Mouse (Mus musculus) retina, postnatal 7 days (tissue): ENCODE results near the gene Kcne1.

Experiments used
- DNase-seq: peaks from one replicate; pipeline ENCODE4 v3.0.0-alpha.2; 2012; ENCODE audit warnings: low read depth, low spot score

Kcne1 gene

DNA sequence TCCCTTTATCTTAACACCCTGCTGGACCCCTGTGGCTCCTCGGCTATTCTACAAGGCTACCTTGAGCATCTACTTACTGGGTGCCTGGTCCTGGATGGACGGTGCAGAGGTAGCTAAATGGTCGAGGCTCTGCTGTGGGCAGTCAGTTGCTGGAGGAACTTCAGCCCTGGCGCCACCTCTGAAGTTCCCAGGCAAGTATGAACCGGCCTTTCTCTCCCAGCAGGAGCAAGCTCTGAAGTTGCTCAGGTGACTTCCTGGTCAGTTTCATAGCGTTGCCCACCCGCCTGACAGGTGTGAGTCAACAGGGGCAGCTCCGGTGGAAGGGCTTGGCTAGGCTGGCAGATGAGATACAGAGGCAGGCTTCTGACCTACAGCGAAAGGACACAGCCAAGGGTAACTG lies at the start of gene Kcne1:
Gene Kcne1 (minus strand): TSS at position 240 of the 400 bp plus-strand sequence.
- no peak for DNase-seq

DNA sequence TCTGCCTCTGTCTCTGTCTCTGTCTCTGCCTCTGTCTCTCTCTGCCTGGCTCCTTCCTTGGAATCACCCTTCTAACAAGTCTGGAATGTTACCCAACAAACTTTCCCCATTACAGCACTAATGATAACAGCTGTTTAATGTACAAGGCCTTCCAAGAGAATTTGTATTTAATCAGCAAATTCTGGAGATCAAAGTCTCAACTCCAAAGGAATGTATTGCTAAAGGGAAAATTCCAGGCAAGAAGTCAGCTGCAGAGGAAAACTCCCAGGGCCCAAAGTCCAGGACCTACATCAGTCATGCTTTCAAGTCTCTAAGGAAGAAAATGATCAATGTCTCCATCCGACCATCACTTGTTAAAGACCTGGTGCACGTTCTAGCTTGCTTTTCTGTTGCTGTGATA lies 48.6 kb upstream of the Kcne1 start:
- DNase-seq = no peak

DNA sequence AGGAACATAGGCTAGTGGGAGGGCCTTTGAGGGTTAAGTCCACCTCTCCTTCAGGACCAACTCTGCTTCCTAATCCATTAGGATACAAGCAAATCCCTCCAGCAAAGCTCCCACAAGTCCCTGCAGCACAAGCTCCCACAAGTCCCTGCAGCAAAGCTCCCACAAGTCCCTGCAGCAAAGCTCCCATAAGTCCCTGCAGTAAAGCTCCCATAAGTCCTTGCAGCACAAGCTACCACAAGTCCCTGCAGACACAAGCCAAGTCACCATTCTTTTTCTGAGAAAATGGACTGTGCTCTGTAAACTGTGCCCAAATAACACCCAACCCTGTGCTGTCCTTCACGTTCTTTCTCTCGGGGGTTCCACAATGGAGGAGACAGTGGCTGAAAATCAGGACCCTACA lies 44.9 kb upstream of the Kcne1 start:
- DNase-seq = no peak

DNA sequence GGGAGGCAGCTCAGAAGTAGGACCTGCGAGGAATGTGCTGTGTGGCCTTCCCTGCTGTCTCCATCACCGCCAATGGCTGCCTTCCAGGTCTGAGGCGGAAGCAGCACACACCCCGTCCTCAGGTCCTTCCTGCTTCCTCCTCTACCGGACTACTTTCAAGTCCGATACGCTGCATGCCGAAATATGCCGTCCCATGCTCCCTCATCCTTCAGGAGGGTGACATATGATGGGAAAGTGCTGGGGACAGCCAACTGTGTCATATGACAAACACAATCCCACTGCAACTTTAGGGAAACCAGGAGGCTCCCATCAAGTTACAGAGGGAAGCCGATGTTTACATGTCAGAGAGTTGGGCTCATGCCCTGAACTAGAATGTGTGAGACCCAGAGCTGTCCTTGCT lies 43.8 kb upstream of the Kcne1 start:
- no peak for DNase-seq

DNA sequence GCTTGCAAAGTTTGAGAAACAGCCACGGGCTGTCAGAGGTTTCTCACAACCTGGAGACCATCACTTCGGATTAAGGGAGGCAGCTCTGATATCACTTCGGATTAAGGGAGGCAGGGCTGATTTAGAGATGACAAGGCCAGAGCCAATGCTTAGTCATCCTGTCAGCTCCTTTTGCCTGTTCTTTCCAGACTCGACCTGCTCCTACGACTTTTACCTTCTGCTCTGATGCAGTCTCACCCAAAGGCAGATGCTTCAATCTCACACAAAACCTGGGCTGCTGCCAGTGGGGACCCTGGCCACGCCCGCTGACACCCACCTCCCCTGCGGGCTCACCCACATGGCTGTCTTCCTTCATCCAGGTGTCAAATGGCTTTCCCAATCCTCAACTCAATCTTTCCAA lies 42.9 kb upstream of the Kcne1 start:
- no peak for DNase-seq

DNA sequence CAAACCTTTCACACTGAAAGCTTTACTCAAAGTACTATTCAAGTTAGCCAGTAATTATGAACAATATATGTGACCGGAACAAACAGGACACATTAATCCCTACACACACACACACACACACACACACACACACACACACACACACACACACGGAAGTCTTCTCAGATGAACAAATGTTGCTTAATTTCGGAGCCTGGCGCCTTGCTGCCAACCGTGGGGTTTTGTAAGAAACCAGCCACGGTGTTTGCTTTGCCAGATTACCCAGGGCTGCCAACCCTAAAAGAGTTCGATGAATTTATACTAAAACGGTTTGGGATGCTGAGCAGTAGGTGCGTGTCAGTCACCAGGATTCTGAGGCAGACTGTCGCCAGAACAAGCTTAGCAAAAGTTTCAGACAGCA lies 41.9 kb upstream of the Kcne1 start:
- no peak for DNase-seq

DNA sequence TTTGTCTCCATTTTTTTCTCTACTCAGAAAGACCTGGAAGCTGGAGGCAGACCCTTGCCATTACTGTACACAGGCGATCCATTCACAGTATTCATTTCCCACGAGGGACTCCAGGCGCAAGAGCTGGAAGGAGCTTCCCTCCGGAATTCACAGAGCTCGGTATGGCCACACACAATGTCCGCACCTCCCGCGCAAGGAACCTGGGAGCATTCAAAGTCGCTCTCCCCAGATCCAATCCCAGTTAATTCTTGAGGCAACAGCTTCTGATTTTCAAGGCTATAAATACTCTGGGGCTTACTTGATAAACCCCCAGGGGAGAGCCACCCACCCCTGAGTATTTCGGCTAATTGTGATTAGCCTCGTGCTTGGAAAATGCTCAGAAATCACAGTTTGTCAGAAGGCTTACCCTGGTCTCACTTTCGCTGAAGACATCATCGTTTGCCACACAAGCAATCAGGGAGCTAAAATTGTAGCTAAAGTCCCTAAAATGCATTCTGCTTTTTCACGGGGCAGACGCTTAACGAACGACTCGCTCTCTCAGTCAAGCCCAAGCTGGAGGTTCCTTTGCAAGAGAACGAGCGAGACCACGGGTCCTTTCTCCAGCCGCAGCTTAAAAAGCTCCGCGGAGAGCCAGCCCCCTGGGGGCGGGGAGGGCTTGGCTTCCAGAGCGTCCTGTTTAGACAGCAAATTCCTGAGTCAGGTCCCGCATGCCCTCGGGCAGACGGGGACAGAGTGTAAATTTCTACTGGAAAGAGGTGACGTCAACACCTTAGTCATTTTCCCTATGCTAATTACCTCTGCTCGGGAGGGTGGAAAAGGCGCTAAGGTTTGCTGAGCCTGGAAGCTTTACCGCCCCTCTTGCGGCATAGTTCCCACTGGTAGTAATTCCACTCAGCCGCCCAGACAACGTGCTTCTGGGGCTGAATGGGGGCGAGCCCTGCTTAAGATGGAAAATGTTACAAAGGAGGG lies 40.5 kb upstream of the Kcne1 start:
- peak; percentile 48 for DNase-seq

DNA sequence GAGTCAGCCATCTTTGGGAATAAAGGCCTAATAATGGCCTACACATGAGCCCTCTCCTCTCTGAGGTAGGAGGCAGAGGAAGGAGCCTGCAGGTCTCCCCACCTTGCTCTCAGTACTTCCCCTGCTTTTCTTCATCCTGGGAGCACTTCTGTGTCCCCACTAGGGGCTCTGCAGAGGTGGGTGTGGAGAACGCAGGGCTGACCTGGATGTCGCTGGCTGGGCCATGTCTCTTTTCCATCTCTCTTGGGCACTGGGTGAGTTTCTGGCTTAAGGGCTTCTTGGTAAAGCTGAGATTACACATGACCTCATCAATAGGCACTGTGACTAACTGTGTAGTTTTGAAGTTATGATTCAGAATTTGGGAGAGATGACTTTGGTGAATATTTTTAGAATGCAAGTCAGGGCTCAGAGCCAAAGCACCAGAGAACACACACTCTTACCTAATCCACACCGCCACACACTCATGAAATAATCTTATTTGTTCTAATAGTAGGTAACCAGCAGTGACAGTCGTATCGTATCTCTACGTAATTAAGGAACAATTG lies 39.4 kb upstream of the Kcne1 start:
- no peak for DNase-seq

DNA sequence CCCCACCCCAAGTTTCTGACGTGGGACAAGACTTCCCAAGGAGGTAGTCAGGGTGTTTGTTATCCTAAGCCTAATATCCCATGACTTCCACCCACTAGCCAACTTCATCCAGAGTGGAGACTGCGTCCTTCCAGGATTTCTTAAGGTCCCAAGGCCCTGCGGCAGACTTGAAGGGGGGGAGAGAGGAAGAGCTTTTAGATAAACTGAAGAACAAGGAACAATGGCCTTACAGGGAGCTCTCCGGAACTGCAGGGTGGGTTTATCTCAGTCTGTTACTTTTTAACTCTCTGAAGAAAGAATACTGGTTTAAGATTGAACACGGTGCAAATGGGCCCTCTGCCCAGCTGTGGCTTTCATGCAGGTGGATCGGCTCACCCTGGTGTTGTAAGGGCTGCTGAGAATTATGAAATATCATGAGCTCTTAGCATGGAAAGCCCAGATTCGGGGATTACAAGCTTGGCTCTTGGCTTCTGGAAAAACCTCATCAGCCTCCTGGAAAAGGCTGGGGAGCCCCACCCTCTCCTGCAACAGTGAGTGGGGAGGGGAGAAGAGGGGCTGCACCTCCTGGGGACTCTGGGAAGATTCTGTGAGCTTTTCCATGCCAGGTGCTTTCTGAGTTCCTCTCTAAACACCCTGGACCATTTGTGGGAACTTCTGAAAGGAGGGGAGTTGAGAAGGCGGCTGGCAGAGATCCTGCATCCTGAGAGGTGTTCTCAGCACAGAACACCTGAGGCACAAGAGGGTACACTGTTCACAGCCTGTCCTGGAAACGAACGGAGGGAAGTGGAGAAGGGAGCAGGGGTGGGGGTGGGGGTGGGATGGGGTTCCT lies 38.7 kb upstream of the Kcne1 start:
- DNase-seq = no peak

DNA sequence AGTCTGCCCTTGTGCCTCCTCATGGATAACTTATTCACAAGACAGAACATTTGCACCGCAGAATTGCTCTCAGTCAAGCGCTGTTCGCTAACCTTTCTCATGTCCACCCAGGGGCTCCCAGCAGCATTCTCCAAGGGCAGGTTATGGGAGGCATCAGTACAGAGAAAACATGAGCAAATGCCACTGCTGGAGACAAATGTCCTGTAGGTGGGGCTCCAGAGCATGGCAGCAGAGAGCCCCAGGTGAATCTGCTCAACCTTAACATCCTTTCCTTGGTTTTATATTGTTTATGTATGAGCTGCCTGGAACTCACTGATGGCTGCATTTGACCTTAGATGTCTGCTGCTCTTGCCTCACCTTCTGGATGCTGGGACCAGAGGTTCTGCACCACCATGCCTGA lies 34.5 kb upstream of the Kcne1 start:
- DNase-seq = no peak

DNA sequence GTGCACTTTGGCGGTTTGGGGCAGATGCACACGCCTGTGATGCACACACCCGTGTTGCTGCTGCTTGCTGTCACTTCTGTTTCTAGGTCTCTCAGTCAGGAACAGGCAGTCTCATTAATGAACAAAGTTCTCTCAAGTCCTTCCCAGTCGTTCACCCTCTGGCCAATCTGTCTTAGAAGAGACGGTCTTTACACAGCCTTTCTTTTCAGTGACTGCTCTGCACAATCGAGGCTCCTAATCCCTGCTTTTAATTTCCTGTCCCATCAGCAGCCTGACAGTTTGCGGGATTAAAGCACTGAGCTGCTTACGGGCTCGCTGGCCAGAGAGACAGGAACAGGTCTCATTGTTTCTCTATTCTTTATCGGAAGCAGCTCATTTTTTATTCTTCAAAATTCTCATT lies 28.4 kb upstream of the Kcne1 start:
- peak; percentile 28 for DNase-seq

DNA sequence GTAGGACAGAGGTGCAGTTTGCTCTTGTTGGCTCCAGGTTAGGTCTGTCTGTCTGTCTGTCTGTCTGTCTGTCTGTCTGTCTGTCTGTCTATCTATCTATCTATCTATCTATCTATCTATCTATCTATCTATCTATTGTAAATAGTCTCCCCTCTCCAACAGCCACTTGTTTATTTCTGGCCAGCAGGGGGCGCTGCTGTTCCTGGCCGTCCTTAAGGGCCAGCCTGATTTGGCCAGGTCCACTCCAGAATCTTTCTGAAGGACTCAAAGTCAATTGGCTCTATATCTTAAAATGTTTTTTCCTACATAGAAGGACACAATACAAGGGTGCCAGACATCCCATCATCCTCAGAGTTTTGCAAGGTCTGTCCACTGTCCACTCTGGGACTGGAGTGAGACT lies 25.8 kb upstream of the Kcne1 start:
- peak; percentile 57 for DNase-seq

DNA sequence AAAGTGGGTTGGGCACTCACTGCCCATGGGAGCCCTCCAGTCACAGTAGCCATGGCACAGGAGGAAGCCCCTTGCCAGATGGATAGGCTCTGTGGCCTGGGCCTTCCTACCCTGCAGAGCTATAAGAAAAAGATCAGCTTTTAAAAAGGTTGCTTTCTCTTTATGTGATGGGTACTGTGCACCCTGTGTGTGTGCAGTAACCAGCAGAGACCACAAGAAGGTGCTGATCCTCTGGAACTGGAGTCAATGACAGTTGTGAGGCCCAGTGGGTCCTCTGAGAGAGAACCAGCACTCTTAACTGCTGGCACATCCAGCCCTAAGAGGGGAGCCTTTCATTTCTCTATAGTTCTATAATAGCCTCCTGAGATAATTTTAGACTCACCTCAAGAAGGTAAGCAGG lies 24.1 kb upstream of the Kcne1 start:
- DNase-seq = no peak

DNA sequence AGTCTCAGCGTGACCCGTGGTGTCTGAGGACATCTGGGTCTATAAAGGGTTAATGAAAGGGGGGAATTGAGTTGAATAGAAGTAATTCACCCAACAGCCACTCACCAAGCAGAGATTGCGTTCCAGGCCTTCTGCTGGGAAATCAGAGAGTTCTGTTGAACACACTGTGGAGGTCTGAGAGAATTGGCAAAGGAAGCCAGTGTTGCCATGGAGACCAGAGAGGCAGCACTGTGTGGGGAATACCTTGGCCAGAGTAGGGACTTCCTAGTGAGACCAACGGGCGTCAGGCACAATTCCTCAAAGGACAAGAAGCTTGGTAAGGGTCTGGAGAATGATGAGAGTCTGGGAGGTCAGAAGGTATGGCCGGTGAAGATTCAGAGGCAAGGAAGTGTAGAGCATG lies 23.2 kb upstream of the Kcne1 start:
- DNase-seq = no peak

DNA sequence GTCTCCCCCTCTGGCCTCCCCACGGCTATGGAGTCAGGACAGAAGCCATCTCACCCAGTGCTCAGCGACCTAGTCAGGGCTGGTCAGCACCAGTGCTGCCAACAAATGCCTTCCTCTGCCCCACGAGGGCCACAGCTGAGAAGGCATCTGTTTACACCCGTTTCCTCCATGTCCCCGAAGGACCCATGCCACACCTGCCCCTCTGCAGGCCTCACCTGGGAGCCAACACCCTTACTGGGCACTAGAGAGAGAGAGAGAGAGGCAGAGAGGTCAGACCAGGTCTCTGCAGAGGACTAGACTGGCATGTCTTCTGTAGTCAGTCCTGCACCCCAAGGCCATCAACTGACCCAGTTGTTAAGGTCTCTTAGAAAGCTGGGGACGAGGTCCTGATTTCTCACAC lies 21.8 kb upstream of the Kcne1 start:
- no peak for DNase-seq

DNA sequence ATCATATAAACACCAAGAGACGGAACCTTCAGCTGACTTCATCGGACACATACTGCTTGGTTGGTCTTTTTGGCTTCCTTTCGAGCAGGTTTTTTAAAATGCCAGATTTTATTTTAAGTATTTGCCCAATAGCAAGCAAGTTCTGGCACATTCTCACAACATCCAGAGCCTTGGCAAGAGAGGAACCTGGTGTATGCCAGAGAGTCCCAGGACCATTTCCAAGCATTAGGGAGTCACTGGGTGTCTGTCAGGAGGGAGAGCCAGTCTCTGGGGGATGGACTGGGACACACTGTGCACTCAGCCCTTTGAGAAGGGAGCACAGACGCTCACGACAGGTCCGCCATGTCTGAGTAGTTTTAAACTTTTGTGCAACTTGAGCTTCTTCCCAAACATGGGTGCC lies 17.7 kb upstream of the Kcne1 start:
- no peak for DNase-seq

DNA sequence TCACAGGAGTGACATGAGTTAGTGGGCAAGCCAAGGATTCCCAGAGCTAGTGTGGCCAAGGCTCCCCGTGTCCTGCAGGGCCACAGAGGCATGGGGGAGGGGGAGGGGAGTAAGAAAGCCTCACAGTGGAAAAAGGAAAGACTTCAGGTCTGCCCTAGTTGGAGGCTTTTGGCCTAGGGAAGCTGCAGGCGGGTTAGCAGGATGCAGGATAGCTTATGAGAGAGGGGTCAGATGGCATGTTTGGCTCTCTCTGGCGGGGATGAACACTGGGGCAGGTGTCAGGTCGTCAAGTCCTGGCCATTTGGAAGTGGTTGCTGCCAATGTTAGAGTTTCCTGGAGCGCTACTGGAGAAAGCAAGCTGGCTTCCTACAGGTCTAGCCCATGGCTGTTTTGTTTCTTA lies 12.4 kb upstream of the Kcne1 start:
- DNase-seq = no peak

DNA sequence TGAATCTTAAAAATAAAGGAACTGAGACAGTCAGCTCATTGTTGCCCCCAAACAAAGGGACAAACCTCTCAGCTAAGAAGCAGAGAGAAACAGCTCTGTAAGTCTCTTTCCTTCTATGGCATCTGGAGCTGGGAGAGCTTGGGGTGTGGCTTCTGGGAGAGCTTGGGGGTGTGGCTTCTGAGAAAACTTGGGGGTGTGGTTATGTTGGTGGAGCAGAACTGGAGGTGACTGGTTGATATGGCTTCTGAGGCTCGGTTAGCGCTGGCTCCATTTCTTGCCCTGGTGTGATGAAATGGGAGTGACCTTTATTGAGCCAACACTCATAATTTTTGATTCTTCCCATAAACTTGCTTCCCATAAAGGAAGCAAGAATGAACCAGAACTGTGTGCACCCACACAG lies 10.0 kb upstream of the Kcne1 start:
- DNase-seq = no peak

DNA sequence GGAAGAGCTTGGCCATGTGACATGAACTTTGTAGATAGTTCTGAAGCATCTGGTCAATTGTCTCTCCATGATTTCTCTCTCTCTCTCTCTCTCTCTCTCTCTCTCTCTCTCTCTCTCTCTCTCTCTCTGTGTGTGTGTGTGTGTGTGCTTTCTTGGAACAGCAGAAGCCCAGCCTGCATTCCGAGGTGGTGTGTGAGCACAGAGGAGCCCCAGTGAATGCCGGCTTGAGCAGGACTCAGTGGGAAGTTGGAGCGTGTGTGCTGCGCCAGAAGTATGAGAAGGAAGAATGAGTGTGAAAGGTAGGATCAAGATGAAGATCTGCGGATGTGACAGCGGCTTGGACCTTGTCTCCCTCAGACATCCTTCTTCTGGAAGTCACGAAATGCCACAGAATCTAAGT lies 6.2 kb upstream of the Kcne1 start:
- no peak for DNase-seq

DNA sequence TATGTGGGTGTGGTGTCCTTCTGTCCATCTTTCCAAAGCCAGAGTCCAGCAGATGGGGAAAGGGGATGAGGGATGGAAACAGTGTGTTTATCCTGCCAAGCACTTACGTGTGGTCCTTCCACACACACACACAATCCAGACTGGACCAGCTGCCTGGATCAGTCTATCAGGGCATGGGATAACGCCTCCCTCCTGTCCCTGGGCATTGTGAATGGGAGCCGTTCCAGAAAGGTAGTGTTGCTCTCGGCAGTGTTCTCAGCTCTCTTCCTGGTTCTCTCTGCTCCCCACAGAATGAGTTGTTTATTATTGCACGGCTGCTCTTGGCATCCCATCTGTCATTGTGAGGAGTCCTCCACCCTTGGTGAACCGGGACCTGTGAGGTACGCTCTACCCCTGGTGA lies 1.4 kb upstream of the Kcne1 start:
- DNase-seq = no peak

DNA sequence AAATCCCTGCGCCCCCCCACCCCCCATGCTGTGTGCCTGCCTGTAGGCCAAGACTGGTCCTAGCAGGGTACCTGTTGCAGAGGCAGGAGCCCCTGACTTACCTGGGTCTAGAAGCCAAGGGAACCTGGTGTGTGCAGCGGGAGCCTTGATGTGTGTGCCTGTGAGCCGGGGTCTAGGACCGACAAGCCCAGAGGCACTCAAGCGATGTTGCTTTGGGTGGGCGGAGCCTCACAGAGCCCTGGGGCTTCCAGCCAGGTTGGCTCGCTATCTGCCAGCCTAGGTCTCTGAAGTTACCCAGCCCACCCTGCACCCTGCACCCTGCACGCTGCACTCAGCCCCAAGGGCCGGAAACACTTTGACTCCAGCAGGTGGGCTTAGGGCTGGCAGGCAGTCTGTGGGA lies 534 bp downstream of the Kcne1 start:
- DNase-seq = no peak

DNA sequence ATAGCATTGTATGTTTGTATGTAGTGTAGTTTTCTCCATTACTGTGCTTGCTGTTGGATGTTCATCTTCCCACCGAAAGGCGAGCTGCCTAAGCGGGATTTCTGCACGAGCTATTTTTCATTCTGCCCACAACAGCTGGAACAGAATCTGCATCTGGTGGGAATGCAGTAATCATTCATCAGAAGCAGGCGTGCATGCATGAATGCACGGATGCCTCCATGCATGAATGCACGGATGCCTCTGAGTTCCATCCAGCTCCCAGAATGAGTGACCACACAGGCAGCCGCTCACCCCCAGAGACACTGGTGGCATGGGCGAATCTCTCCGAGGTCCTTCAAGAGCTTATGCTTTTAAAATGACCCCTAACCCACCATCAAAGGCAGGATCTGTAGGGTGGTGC lies 1.7 kb downstream of the Kcne1 start:
- no peak for DNase-seq

DNA sequence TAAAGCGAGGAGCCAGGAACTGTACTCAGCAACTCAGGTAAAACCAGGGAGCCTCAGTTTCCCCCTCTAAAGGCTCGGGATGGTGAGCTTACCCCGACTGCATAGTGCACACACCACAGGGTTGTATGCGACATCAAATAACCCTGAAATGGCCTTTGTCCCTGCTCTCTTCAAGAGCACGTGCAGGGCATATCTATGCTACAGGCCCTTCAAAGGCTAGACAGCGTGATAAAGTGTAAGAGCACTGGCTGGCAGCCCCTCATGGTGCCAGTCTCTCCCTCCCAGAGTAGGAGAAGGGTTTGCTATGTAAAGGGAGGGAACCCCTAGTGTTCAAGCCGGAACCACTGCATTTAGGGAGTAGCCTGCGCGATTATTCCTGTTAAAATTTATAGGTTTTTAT lies 2.2 kb downstream of the Kcne1 start:
- DNase-seq = no peak
